Mouse (Mus musculus): ENCODE results near the gene Iqcc. TPM values are rescaled to one million over a fixed set of nuclear protein-coding genes. Genes with fewer than 3 reads are reported as not detected.
A peak's percentile ranks its signal among the peaks of the same experiment; 100 is the strongest.

The Iqcc gene
- polyA plus RNA-seq, 1 experiment from 2014 or later, result 22.9 TPM

DNA sequence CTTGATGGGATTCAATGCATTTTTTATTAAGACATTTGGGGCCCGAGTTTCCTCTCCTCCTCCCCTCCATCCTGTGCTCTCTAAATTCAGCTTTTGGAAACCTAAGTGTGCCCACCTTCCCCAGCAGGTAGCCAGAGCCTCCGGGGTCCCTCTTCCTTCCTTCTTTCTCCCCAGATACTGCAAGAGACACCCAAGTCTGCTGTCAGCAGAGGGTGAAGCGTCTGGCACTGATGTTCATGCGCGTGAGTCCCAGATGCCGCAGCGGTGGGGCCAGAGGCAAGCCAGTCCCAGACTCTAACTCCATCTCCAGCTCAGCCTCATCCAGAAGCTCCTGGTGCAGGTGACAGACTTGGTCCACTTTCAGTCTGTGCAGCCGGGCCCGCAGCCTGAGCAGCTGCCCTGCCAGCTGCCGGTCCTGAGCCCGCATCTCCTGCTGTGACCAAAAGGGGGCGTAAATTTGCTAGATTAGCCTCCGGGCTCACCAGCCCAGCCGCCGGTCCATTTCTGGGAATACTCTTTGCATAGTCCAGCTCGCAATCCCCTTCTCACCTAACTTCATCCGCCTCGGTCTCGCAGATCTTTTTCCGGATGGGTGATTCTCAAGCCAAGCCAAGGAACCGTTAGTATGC is 41.9 kb downstream of the Iqcc start:
- no peaks in the 10 kb centered on the region for H3K9me3 ChIP-seq (replicated peaks; ENCODE audit: control insufficient read depth, low read length)
- no peak overlapping the region for H3K27ac ChIP-seq (ENCODE audit: low read length)
- no peak for ATAC-seq (replicated peaks; ENCODE audit: extremely low read depth, insufficient read depth, low FRiP score)
- peak overlapping the region; percentile 6; the same call in 1 of the 2 replicates for H3K9ac ChIP-seq (ENCODE audit: low read length)
- H3K4me1 ChIP-seq (ENCODE audit: control insufficient read depth, insufficient read depth, low read length), result peaks cover 9% of the 10 kb centered on the region
- no peaks in the 10 kb centered on the region for H3K36me3 ChIP-seq (ENCODE audit: control insufficient read depth, insufficient read depth)
- peak overlapping the region; percentile 8; the same call in 1 of the 2 replicates for H3K4me3 ChIP-seq (ENCODE audit: low read length)
- 24% methylated on average over 21 of the region's 21 CpGs for WGBS
- H3K4me2 ChIP-seq (ENCODE audit: low read depth, low read length), result peak overlapping the region; percentile 35
- H3K27me3 ChIP-seq (ENCODE audit: control insufficient read depth, insufficient read depth, low read length), result no peaks in the 10 kb centered on the region

DNA sequence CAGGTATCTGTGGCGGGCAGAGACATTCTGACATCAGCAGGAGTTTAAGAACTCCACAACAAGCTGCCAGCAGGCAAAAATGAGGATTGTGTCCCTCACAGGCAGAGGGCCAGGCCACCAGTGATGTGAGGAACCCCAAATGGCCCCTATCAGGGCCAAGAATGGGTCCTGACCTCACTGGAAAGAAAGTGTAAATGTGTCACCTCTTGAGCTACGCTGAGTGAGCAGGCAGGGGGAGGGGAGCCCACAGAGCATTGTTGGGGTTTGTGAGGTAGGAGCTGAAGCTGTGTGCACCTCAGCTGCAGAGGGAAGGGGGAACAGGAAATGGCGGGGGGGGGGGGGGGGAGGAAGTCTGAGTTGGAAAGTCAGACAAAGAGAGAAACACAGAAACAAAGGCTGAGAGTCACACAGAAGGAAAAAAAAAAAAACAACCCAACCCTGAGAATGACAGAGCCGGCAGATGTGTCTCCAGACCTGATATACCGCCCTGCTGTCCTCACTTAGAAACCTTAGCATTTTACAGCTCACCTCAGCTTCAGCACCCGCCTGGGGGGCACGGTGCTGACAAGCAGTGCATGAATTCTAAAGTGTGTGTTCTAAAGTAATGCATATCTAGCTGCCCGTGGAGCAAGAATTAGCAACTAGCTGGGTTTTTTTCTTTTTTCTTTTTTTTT is 43.6 kb downstream of the Iqcc start:
- Histone ChIP-seq H3K4me3 (ENCODE audit: low read length) (no peak overlapping the region), H3K9ac (ENCODE audit: low read length) (no peak overlapping the region), H3K4me1 (ENCODE audit: control insufficient read depth, insufficient read depth, low read length) (peaks cover 9% of the 10 kb centered on the region), H3K4me2 (ENCODE audit: low read depth, low read length) (peak overlapping the region; percentile 20), H3K36me3 (ENCODE audit: control insufficient read depth, insufficient read depth) (no peaks in the 10 kb centered on the region), H3K27me3 (ENCODE audit: control insufficient read depth, insufficient read depth, low read length) (no peaks in the 10 kb centered on the region), H3K9me3 (replicated peaks; ENCODE audit: control insufficient read depth, low read length) (no peaks in the 10 kb centered on the region), H3K27ac (ENCODE audit: low read length) (peak overlapping the region; percentile 83)
- peak; percentile 46; the same call in 1 of the 2 replicates for ATAC-seq (replicated peaks; ENCODE audit: extremely low read depth, insufficient read depth, low FRiP score)
- 36% methylated on average over 7 of the region's 8 CpGs for WGBS

DNA sequence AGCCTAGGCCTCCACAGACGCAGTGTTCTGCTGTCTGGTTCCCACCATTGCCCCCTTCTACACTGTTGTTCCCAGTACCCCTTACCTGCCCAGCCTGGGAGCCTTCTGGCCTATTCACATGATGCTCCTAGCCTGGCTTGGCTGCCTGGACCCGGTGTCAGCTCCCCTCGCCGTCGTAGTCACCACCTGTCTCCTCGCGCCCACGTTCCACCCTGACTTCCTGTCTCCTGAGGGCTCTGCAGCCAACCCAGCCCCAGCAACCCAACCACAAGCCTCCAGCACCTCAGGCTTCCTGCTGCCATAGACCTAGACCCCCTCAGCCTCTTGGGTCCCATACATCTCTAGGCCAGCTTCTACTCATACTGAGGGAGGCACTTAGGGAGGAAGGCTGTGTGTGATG is 45.5 kb downstream of the Iqcc start, which contains the start of gene Lck:
Gene Lck, minus strand, starts transcription at position 212 of the 400 bp plus-strand sequence.
- no peak within 1 kb of the TSS for H3K9ac ChIP-seq (ENCODE audit: low read length)
- H3K4me3 ChIP-seq (ENCODE audit: low read length), result peak within 1 kb of the TSS; percentile 0; the same call in 1 of the 2 replicates
- H3K9me3 ChIP-seq (replicated peaks; ENCODE audit: control insufficient read depth, low read length), result no peaks in the 10 kb centered on the region
- peak within 1 kb of the TSS; percentile 2 for H3K27ac ChIP-seq (ENCODE audit: low read length)
- no peaks in the 10 kb centered on the region for H3K27me3 ChIP-seq (ENCODE audit: control insufficient read depth, insufficient read depth, low read length)
- no peaks in the 10 kb centered on the region for H3K36me3 ChIP-seq (ENCODE audit: control insufficient read depth, insufficient read depth)
- H3K4me1 ChIP-seq (ENCODE audit: control insufficient read depth, insufficient read depth, low read length), result peaks cover 9% of the 10 kb centered on the region
- H3K4me2 ChIP-seq (ENCODE audit: low read depth, low read length), result peak within 1 kb of the TSS; percentile 26
- no peak for ATAC-seq (replicated peaks; ENCODE audit: extremely low read depth, insufficient read depth, low FRiP score)
- WGBS, result 89% methylated on average over 8 of the region's 8 CpGs

DNA sequence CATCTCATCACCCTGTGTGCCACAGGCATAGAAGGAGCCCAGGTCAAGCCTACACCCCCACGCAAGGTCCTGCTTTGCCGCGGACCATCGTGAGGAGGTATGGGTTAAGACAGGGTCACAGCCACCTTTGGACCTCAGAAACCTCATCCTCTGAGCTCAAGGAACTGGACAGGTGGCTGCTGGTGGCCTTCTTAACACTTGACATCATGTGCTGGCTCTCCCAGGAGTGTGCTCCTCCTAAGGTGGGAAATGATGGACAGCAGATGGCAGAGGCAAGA is 45.9 kb downstream of the Iqcc start:
- Histone ChIP-seq H3K27me3 (ENCODE audit: control insufficient read depth, insufficient read depth, low read length) (no peaks in the 10 kb centered on the region), H3K9ac (ENCODE audit: low read length) (no peak overlapping the region), H3K4me2 (ENCODE audit: low read depth, low read length) (peak overlapping the region; percentile 26), H3K4me3 (ENCODE audit: low read length) (peak overlapping the region; percentile 0; the same call in 1 of the 2 replicates), H3K36me3 (ENCODE audit: control insufficient read depth, insufficient read depth) (no peaks in the 10 kb centered on the region), H3K4me1 (ENCODE audit: control insufficient read depth, insufficient read depth, low read length) (peaks cover 9% of the 10 kb centered on the region), H3K27ac (ENCODE audit: low read length) (peak overlapping the region; percentile 2; the same call in 1 of the 2 replicates), H3K9me3 (replicated peaks; ENCODE audit: control insufficient read depth, low read length) (no peaks in the 10 kb centered on the region)
- 97% methylated on average over 4 of the region's 4 CpGs for WGBS
- no peak for ATAC-seq (replicated peaks; ENCODE audit: extremely low read depth, insufficient read depth, low FRiP score)

DNA sequence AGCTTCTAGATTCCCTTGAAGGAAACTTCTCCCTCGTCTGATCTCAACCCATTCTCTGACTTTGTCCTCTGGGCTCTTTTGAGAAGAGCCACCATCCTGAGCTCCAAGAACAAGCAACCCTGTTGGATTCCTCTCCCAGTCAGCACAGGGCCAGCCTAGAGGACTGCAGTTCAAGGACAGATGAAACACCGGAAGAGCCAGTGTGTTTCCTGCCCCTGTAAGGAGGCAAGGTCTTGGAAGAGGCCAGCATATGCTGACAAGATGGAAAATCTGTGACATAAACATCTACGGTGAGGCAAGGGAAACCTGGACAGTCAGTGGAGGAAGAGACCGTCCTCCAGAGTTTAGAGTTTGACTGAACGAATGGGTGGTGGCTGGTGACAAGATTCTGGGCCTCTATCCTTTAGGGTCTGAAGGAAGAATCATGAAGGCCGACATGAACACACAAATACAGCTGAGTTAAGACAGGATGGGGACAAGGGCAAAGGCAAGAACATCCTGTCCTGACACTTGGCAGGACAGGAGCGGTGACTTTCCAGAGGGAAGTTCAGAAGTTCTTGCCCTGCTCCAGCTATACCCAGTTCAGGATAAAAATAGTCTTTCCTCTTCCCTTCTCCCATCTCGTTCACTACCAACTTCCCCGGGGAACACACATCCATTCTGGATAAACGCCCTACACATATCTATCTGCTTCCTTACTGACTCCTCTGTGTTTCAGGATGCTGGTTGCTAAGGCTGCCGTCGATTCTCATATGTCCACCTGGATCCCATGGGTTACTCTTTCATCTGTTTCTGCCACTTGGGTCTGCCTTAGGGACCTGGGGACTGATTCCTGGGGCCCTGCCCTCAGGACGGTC is 46.4 kb downstream of the Iqcc start:
- peak overlapping the region; percentile 2 for H3K27ac ChIP-seq (ENCODE audit: low read length)
- ATAC-seq (replicated peaks; ENCODE audit: extremely low read depth, insufficient read depth, low FRiP score), result no peak
- no peak overlapping the region for H3K9ac ChIP-seq (ENCODE audit: low read length)
- H3K4me2 ChIP-seq (ENCODE audit: low read depth, low read length), result peak overlapping the region; percentile 7; the same call in 1 of the 2 replicates
- H3K9me3 ChIP-seq (replicated peaks; ENCODE audit: control insufficient read depth, low read length), result no peaks in the 10 kb centered on the region
- no peaks in the 10 kb centered on the region for H3K36me3 ChIP-seq (ENCODE audit: control insufficient read depth, insufficient read depth)
- H3K4me1 ChIP-seq (ENCODE audit: control insufficient read depth, insufficient read depth, low read length), result peaks cover 9% of the 10 kb centered on the region
- WGBS, result 64% methylated on average over 13 of the region's 13 CpGs
- H3K27me3 ChIP-seq (ENCODE audit: control insufficient read depth, insufficient read depth, low read length), result no peaks in the 10 kb centered on the region
- no peak overlapping the region for H3K4me3 ChIP-seq (ENCODE audit: low read length)

DNA sequence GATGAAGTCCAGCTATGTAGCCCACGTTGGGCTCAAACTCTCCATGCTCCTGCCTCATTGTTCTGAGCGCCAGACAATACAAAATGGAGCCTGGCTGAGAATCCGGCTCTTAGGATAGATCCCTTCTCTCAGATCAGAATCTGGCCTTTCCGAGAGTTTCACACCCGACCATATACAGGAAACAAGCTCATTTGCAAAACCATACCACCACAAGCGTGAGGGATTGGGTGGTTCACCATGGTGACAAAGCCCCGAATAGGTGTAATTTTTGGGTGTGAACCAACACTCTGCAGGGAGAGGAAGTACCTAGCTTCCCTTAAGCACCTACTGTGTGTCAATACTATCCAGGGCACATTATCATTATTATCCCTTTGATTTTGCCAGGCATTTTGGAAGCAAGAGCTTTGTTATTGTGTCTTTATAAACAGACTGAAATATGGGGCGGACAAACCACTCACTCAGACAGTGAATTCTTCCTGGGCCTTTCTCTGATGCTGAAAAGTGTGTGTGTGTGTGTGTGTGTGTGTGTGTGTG is 47.3 kb downstream of the Iqcc start:
- WGBS, result 71% methylated on average over 8 of the region's 8 CpGs
- Histone ChIP-seq H3K4me2 (ENCODE audit: low read depth, low read length) (no peak overlapping the region), H3K36me3 (ENCODE audit: control insufficient read depth, insufficient read depth) (no peaks in the 10 kb centered on the region), H3K27me3 (ENCODE audit: control insufficient read depth, insufficient read depth, low read length) (no peaks in the 10 kb centered on the region), H3K4me3 (ENCODE audit: low read length) (no peak overlapping the region), H3K27ac (ENCODE audit: low read length) (no peak overlapping the region), H3K4me1 (ENCODE audit: control insufficient read depth, insufficient read depth, low read length) (peaks cover 9% of the 10 kb centered on the region), H3K9ac (ENCODE audit: low read length) (no peak overlapping the region), H3K9me3 (replicated peaks; ENCODE audit: control insufficient read depth, low read length) (no peaks in the 10 kb centered on the region)
- ATAC-seq (replicated peaks; ENCODE audit: extremely low read depth, insufficient read depth, low FRiP score), result no peak

DNA sequence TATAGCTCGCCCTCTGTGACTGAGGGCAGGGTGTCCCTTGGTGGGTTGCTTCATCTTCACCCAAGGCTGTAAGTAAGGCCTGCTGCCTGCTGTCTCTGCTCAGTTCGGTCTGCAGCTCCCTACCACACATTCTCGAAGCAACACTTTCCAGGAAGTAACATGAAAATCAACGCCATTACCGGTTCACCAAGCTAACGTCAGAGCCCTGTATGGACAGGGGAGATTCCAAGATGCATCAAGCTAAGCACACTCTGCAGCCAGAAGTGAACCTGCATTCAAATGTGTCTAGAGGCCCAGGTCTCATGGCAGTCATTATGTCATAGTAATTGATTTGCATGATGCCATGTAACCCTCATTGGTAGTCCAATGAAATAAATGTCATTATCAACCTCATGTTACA is 48.9 kb downstream of the Iqcc start:
- Histone ChIP-seq H3K4me1 (ENCODE audit: control insufficient read depth, insufficient read depth, low read length) (peaks cover 4% of the 10 kb centered on the region), H3K9me3 (replicated peaks; ENCODE audit: control insufficient read depth, low read length) (no peaks in the 10 kb centered on the region), H3K36me3 (ENCODE audit: control insufficient read depth, insufficient read depth) (no peaks in the 10 kb centered on the region), H3K4me3 (ENCODE audit: low read length) (no peak overlapping the region), H3K4me2 (ENCODE audit: low read depth, low read length) (no peak overlapping the region), H3K27ac (ENCODE audit: low read length) (no peak overlapping the region), H3K27me3 (ENCODE audit: control insufficient read depth, insufficient read depth, low read length) (no peaks in the 10 kb centered on the region), H3K9ac (ENCODE audit: low read length) (no peak overlapping the region)
- 80% methylated on average over 6 of the region's 6 CpGs for WGBS
- no peak for ATAC-seq (replicated peaks; ENCODE audit: extremely low read depth, insufficient read depth, low FRiP score)

DNA sequence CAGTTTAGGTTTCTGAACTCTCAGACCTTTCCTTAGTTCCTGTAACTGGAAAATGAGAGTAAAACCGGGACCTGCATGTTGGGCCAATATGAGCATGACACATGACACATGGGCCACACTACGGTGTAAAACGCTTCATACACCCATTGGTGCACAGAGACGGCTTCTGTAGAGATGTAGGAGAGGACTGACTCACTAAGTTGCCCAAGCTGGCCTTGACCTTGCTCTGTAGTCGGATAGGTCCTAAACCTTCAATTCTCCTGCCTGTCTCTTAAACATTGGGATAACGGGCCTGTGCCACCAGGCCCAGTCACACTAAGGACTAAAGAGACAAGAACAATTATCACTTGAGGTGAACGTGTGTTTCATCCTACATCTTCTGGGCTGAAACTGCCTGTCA is 50.5 kb downstream of the Iqcc start:
- H3K4me3 ChIP-seq (ENCODE audit: low read length), result no peak overlapping the region
- no peak overlapping the region for H3K4me2 ChIP-seq (ENCODE audit: low read depth, low read length)
- ATAC-seq (replicated peaks; ENCODE audit: extremely low read depth, insufficient read depth, low FRiP score), result no peak
- no peak overlapping the region for H3K27ac ChIP-seq (ENCODE audit: low read length)
- WGBS, result 86% methylated on average over 7 of the region's 7 CpGs
- no peaks in the 10 kb centered on the region for H3K36me3 ChIP-seq (ENCODE audit: control insufficient read depth, insufficient read depth)
- H3K4me1 ChIP-seq (ENCODE audit: control insufficient read depth, insufficient read depth, low read length), result 0 out of 2 replicates have a peak, but pooled peaks cover 2% of the 10 kb centered on the region
- no peak overlapping the region for H3K9ac ChIP-seq (ENCODE audit: low read length)
- H3K27me3 ChIP-seq (ENCODE audit: control insufficient read depth, insufficient read depth, low read length), result no peaks in the 10 kb centered on the region
- no peaks in the 10 kb centered on the region for H3K9me3 ChIP-seq (replicated peaks; ENCODE audit: control insufficient read depth, low read length)
